Mouse (Mus musculus) heart, embryonic 13.5 days (tissue): ENCODE measurements around the gene Tnfsf13. TPM values are rescaled to one million over a fixed set of nuclear protein-coding genes. Genes with fewer than 3 reads are reported as not detected.
"Not testable (repeated sequence)": the region's sequence is repeated elsewhere in the genome, so short reads cannot be mapped to it uniquely, and the experiment has no call there.

Experiments used
- ATAC-seq: fragments of 200-750 bp; cut with Nextera tagmentation; 2 replicates; pipeline ENCODE4 v1.8.0; 2017; ENCODE audit warnings: moderate TSS enrichment; ENCODE audit not compliant: insufficient number of reproducible peaks, low FRiP score, low TSS enrichment; ENCODE audit errors: extremely low read depth
- H3K27ac ChIP-seq: fragments of 300-500 bp; sonication (generic); replicated peaks from 2 replicates; pipeline ENCODE4 v1.5.1; 2015; ENCODE audit warnings: moderate library complexity, mild to moderate bottlenecking, inconsistent platforms
- H3K27me3 ChIP-seq: fragments of 300-500 bp; sonication (generic); replicated peaks from 2 replicates; pipeline ENCODE4 v1.6.1; 2015; ENCODE audit warnings: mild to moderate bottlenecking, inconsistent platforms
- H3K36me3 ChIP-seq: fragments of 300-500 bp; sonication (generic); 2 replicates; pipeline ENCODE4 v1.6.1; 2015; ENCODE audit warnings: mild to moderate bottlenecking, inconsistent platforms
- H3K4me1 ChIP-seq: fragments of 300-500 bp; sonication (generic); 2 replicates; pipeline ENCODE4 v1.6.1; 2015; ENCODE audit warnings: inconsistent platforms
- H3K4me2 ChIP-seq: fragments of 300-500 bp; sonication (generic); 2 replicates; pipeline ENCODE4 v1.6.1; 2015; ENCODE audit warnings: inconsistent platforms, mild to moderate bottlenecking, moderate library complexity
- H3K4me3 ChIP-seq: fragments of 300-500 bp; sonication (generic); 2 replicates; pipeline ENCODE4 v1.5.1; 2015; ENCODE audit warnings: moderate library complexity, mild to moderate bottlenecking, inconsistent platforms
- H3K9ac ChIP-seq: fragments of 300-500 bp; sonication (generic); 2 replicates; pipeline ENCODE4 v1.6.1; 2015; ENCODE audit warnings: inconsistent platforms, mild to moderate bottlenecking, moderate library complexity
- H3K9me3 ChIP-seq: fragments of 300-500 bp; sonication (generic); 2 replicates; pipeline ENCODE4 v1.6.1; 2016; ENCODE audit warnings: inconsistent platforms
- WGBS: fragments of 180-500 bp; shearing (Covaris S2); methylation state at CpG from one replicate; pipeline ENCODE4 v1.1.7; 2015; ENCODE audit warnings: mixed read lengths; 5-methylcytosine and 5-hydroxymethylcytosine counted together
- polyA plus RNA-seq: library from polyadenylated mRNA; unstranded; fragments of >200 nt; fragmentation: Nextera tagmentation; extraction: Ambion mirVana; gene quantifications from 2 replicates; pipeline ENCODE4 v1.2.1, GENCODE M21; 2015

Tnfsf13 gene
- polyA plus RNA-seq = 0.23 and 0.38 TPM in 2 replicates

- Histone ChIP-seq H3K9ac (peak within 1 kb of the TSS; percentile 69), H3K4me2 (peak within 1 kb of the TSS; percentile 43), H3K9me3 (no peaks in the 10 kb centered on the region), H3K4me1 (peaks cover 45% of the 10 kb centered on the region), H3K27ac (peak within 1 kb of the TSS; percentile 89), H3K4me3 (0 out of 2 replicates have a peak within 1 kb of the TSS, but pooled peaks have one; percentile 4), H3K27me3 (no peaks in the 10 kb centered on the region), H3K36me3 (no peaks in the 10 kb centered on the region)
- ATAC-seq = no peak
- 63% methylated on average over 10 of the region's 10 CpGs for WGBS
Observed at GRCm38 (mm10) chr11:69685526-69686148, at the start of gene Tnfsf13. TSS of gene Tnfsf13 (minus strand) at chr11:69685784.

- 78% methylated on average over 2 of the region's 3 CpGs for WGBS
- H3K27me3 ChIP-seq, H3K9me3 ChIP-seq, H3K9ac ChIP-seq, H3K27ac ChIP-seq, H3K4me2 ChIP-seq, H3K4me1 ChIP-seq, ATAC-seq, H3K4me3 ChIP-seq: not testable (repeated sequence)
- H3K36me3 ChIP-seq = peaks cover 33% of the 10 kb centered on the region
Observed at GRCm38 (mm10) chr11:69731408-69731807, 45.8 kb upstream of the Tnfsf13 start.

- no peak overlapping the region for H3K4me2 ChIP-seq
- H3K36me3 ChIP-seq = peaks cover 10% of the 10 kb centered on the region
- no peak overlapping the region for H3K4me3 ChIP-seq
- no peak overlapping the region for H3K9ac ChIP-seq
- H3K4me1 ChIP-seq = no peaks in the 10 kb centered on the region
- no peak for ATAC-seq
- WGBS = 17% methylated on average over 3 of the region's 3 CpGs
- no peak overlapping the region for H3K27ac ChIP-seq
- no peaks in the 10 kb centered on the region for H3K9me3 ChIP-seq
- H3K27me3 ChIP-seq = no peaks in the 10 kb centered on the region
Observed at GRCm38 (mm10) chr11:69729063-69729462, 43.5 kb upstream of the Tnfsf13 start.

GRCm38 (mm10) chr11:69725951-69726350 is 40.4 kb upstream of the Tnfsf13 start:
- Histone ChIP-seq H3K4me2 (no peak overlapping the region), H3K9me3 (no peaks in the 10 kb centered on the region), H3K9ac (no peak overlapping the region), H3K4me1 (no peaks in the 10 kb centered on the region), H3K27ac (no peak overlapping the region), H3K36me3 (no peaks in the 10 kb centered on the region), H3K4me3 (no peak overlapping the region), H3K27me3 (no peaks in the 10 kb centered on the region)
- no peak for ATAC-seq
- WGBS = 31% methylated on average over 5 of the region's 5 CpGs

GRCm38 (mm10) chr11:69723074-69723473 is 37.5 kb upstream of the Tnfsf13 start:
- Histone ChIP-seq H3K27ac (no peak overlapping the region), H3K36me3 (no peaks in the 10 kb centered on the region), H3K4me2 (no peak overlapping the region), H3K9ac (no peak overlapping the region), H3K4me3 (no peak overlapping the region), H3K4me1 (no peaks in the 10 kb centered on the region; the same call in 1 of the 2 replicates), H3K9me3 (no peaks in the 10 kb centered on the region), H3K27me3 (no peaks in the 10 kb centered on the region)
- 32% methylated on average over 2 of the region's 2 CpGs for WGBS
- ATAC-seq = no peak

GRCm38 (mm10) chr11:69720852-69721251 is 35.3 kb upstream of the Tnfsf13 start:
- no peak for ATAC-seq
- H3K4me1 ChIP-seq = peaks cover 5% of the 10 kb centered on the region
- H3K9ac ChIP-seq = no peak overlapping the region
- H3K27ac ChIP-seq = no peak overlapping the region
- H3K27me3 ChIP-seq = no peaks in the 10 kb centered on the region
- no peaks in the 10 kb centered on the region for H3K36me3 ChIP-seq
- H3K9me3 ChIP-seq = no peaks in the 10 kb centered on the region
- WGBS = 72% methylated on average over 6 of the region's 6 CpGs
- no peak overlapping the region for H3K4me2 ChIP-seq
- no peak overlapping the region for H3K4me3 ChIP-seq

GRCm38 (mm10) chr11:69719423-69719822 is 33.8 kb upstream of the Tnfsf13 start:
- WGBS = 67% methylated on average over 6 of the region's 6 CpGs
- no peak for ATAC-seq
- Histone ChIP-seq H3K4me2 (no peak overlapping the region), H3K4me1 (peaks cover 14% of the 10 kb centered on the region), H3K27me3 (no peaks in the 10 kb centered on the region), H3K9ac (no peak overlapping the region), H3K4me3 (no peak overlapping the region), H3K9me3 (0 out of 2 replicates have a peak, but pooled peaks cover 4% of the 10 kb centered on the region), H3K36me3 (no peaks in the 10 kb centered on the region), H3K27ac (no peak overlapping the region)

- Histone ChIP-seq H3K9ac (peak overlapping the region; percentile 58; the same call in 1 of the 2 replicates), H3K4me2 (peak overlapping the region; percentile 46; the same call in 1 of the 2 replicates), H3K36me3 (no peaks in the 10 kb centered on the region), H3K27me3 (no peaks in the 10 kb centered on the region), H3K4me1 (peaks cover 14% of the 10 kb centered on the region), H3K9me3 (0 out of 2 replicates have a peak, but pooled peaks cover 4% of the 10 kb centered on the region), H3K4me3 (no peak overlapping the region), H3K27ac (no peak overlapping the region)
- WGBS = 26% methylated on average over 15 of the region's 15 CpGs
- ATAC-seq = no peak
Observed at GRCm38 (mm10) chr11:69718661-69719060, 33.1 kb upstream of the Tnfsf13 start.

- no peak overlapping the region for H3K9ac ChIP-seq
- no peaks in the 10 kb centered on the region for H3K27me3 ChIP-seq
- ATAC-seq = no peak
- WGBS = 73% methylated on average over 4 of the region's 4 CpGs
- peaks cover 14% of the 10 kb centered on the region for H3K4me1 ChIP-seq
- H3K4me3 ChIP-seq = no peak overlapping the region
- H3K27ac ChIP-seq = no peak overlapping the region
- no peaks in the 10 kb centered on the region for H3K36me3 ChIP-seq
- H3K9me3 ChIP-seq = 0 out of 2 replicates have a peak, but pooled peaks cover 4% of the 10 kb centered on the region
- H3K4me2 ChIP-seq = no peak overlapping the region
Observed at GRCm38 (mm10) chr11:69716953-69717352, 31.4 kb upstream of the Tnfsf13 start.

GRCm38 (mm10) chr11:69715929-69716328 is 30.3 kb upstream of the Tnfsf13 start:
- Histone ChIP-seq H3K4me2 (peak overlapping the region; percentile 12; the same call in 1 of the 2 replicates), H3K9me3 (0 out of 2 replicates have a peak, but pooled peaks cover 4% of the 10 kb centered on the region), H3K36me3 (no peaks in the 10 kb centered on the region), H3K27me3 (no peaks in the 10 kb centered on the region), H3K4me3 (no peak overlapping the region), H3K4me1 (peaks cover 14% of the 10 kb centered on the region), H3K27ac (no peak overlapping the region), H3K9ac (no peak overlapping the region; the same call in 1 of the 2 replicates)
- ATAC-seq = no peak
- 22% methylated on average over 5 of the region's 5 CpGs for WGBS

GRCm38 (mm10) chr11:69715482-69715881 is 29.9 kb upstream of the Tnfsf13 start:
- peak overlapping the region; percentile 12; the same call in 1 of the 2 replicates for H3K4me2 ChIP-seq
- peaks cover 14% of the 10 kb centered on the region for H3K4me1 ChIP-seq
- H3K4me3 ChIP-seq = no peak overlapping the region
- H3K9me3 ChIP-seq = 0 out of 2 replicates have a peak, but pooled peaks cover 4% of the 10 kb centered on the region
- no peak overlapping the region for H3K9ac ChIP-seq
- no peaks in the 10 kb centered on the region for H3K36me3 ChIP-seq
- 50% methylated on average over 9 of the region's 9 CpGs for WGBS
- no peaks in the 10 kb centered on the region for H3K27me3 ChIP-seq
- ATAC-seq = no peak
- no peak overlapping the region; the same call in 1 of the 2 replicates for H3K27ac ChIP-seq
